33 mouse cellular contexts compared by ENCODE assay signal in genomic region chr5:53087452-53087851, GRCm38 (mm10). TPM values are rescaled to one million over a fixed set of nuclear protein-coding genes. Genes with fewer than 3 reads are reported as not detected.
"Had no signal": no experiment of that assay in that cellular context is flagged by ENCODE, and none has a peak within 500 bp of the region (broad histone marks: within the 10 kb centered on the region; RNA-seq: fewer than 3 reads in every experiment).

No protein-coding gene starts in this region.

- H3K36me3 ChIP-seq: embryonic facial prominence, embryonic 10.5 days; embryonic facial prominence, embryonic 12.5 days; embryonic facial prominence, embryonic 13.5 days; embryonic facial prominence, embryonic 15.5 days; forebrain, embryonic 10.5 days; forebrain, embryonic 12.5 days; forebrain, embryonic 15.5 days had no signal

- DNase-seq: cerebellum, adult 9-10 months; cerebellum, adult 9-11 months; cerebellum, postnatal 10 days; cerebellum, postnatal 14 days; cerebellum, postnatal 25 days; cerebellum, postnatal 36 days; embryo, embryonic 11 days; forebrain, postnatal 0 days; gastrocnemius, adult 2 months; gastrocnemius, postnatal 10 days; gastrocnemius, postnatal 14 days; gastrocnemius, postnatal 25 days; gastrocnemius, postnatal 36 days; heart, adult 18-20 months; heart, adult 2 months had no signal

- H3K27ac ChIP-seq: embryonic facial prominence, embryonic 10.5 days; embryonic facial prominence, embryonic 12.5 days; embryonic facial prominence, embryonic 13.5 days; embryonic facial prominence, embryonic 15.5 days; forebrain, embryonic 10.5 days; forebrain, embryonic 12.5 days; forebrain, embryonic 13.5 days; forebrain, embryonic 15.5 days; gastrocnemius, adult 2 months; heart, adult 2 months had no signal

- H3K4me2 ChIP-seq: embryonic facial prominence, embryonic 12.5 days; embryonic facial prominence, embryonic 13.5 days; embryonic facial prominence, embryonic 15.5 days; forebrain, embryonic 12.5 days; forebrain, embryonic 13.5 days; forebrain, embryonic 15.5 days had no signal

- ATAC-seq: forebrain, embryonic 13.5 days; forebrain, embryonic 14.5 days; forebrain, embryonic 15.5 days; forebrain, embryonic 16.5 days; forebrain, postnatal 0 days had no signal

- H3K9me3 ChIP-seq: embryonic facial prominence, embryonic 10.5 days; embryonic facial prominence, embryonic 12.5 days; embryonic facial prominence, embryonic 13.5 days; embryonic facial prominence, embryonic 15.5 days; forebrain, embryonic 10.5 days; forebrain, embryonic 12.5 days; forebrain, embryonic 13.5 days; forebrain, embryonic 15.5 days had no signal

- H3K4me3 ChIP-seq: embryonic facial prominence, embryonic 10.5 days; embryonic facial prominence, embryonic 12.5 days; embryonic facial prominence, embryonic 13.5 days; embryonic facial prominence, embryonic 15.5 days; erythroblast, embryonic 14.5 days; forebrain, embryonic 10.5 days; forebrain, embryonic 12.5 days; forebrain, embryonic 13.5 days; forebrain, embryonic 15.5 days; gastrocnemius, adult 2 months; heart, adult 2 months had no signal

- H3K27me3 ChIP-seq: embryonic facial prominence, embryonic 12.5 days; embryonic facial prominence, embryonic 13.5 days; embryonic facial prominence, embryonic 15.5 days; forebrain, embryonic 12.5 days; forebrain, embryonic 13.5 days; forebrain, embryonic 15.5 days had no signal

- H3K4me1 ChIP-seq: embryonic facial prominence, embryonic 10.5 days; embryonic facial prominence, embryonic 12.5 days; embryonic facial prominence, embryonic 13.5 days; embryonic facial prominence, embryonic 15.5 days; forebrain, embryonic 10.5 days; forebrain, embryonic 12.5 days; forebrain, embryonic 13.5 days; forebrain, embryonic 15.5 days had no signal

- H3K9ac ChIP-seq: embryonic facial prominence, embryonic 12.5 days; embryonic facial prominence, embryonic 13.5 days; embryonic facial prominence, embryonic 15.5 days; forebrain, embryonic 12.5 days; forebrain, embryonic 13.5 days; forebrain, embryonic 15.5 days; forebrain, postnatal 0 days had no signal

RNA-seq across cellular contexts. Expression of gene Slc34a2, which starts 49.6 kb away (rescaled TPM):
- total RNA-seq: common myeloid progenitor, adult 5-6 weeks; gastrocnemius, adult 18-20 months; gastrocnemius, adult 2 months; gastrocnemius, adult 8-10 months; gastrocnemius, postnatal 10 days; gastrocnemius, postnatal 14 days; gastrocnemius, postnatal 25 days; gastrocnemius, postnatal 36 days; granulocyte monocyte progenitor cell, adult 5-6 weeks; heart, adult 2 months had no signal
- polyA plus RNA-seq: cortical plate, adult 2 months; embryonic facial prominence, embryonic 11.5 days; erythroblast, embryonic 14.5 days; forebrain, embryonic 10.5 days; forebrain, embryonic 11.5 days; forebrain, embryonic 12.5 days; forebrain, embryonic 13.5 days; forebrain, embryonic 14.5 days; forebrain, embryonic 15.5 days; forebrain, embryonic 16.5 days; forebrain, postnatal 0 days had no signal
